Comparison of ENCODE assay signal across 17 mouse cellular contexts in the genomic region with DNA sequence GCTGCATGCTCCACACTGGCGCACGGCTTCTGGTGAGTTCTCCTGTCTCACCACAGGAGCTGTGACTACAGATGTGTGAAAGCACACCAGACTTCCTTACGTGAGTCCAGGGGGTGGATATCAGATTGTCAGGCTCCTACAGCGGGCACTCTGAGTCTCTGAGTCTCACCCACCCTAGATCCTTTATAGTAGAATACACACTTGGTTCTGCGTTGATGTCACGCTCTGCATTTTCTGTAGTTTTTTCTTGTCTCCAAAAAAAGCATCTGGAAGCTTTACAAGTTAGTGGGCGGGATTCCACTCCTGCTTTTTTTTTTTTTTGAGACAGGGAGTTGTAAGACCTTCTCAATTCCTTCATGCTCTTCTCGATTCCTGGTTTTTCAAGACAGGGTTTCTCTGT.
"Had no signal": no experiment of that assay in that cellular context is flagged by ENCODE, and none has a peak within 500 bp of the region (broad histone marks: within the 10 kb centered on the region; RNA-seq: fewer than 3 reads in every experiment).

No protein-coding gene starts in this region.

- ATAC-seq: liver, embryonic 12.5 days; liver, postnatal 0 days; lung, postnatal 0 days; midbrain, embryonic 13.5 days; midbrain, embryonic 15.5 days; midbrain, embryonic 16.5 days had no signal

- DNase-seq: left cerebral cortex, postnatal 4 days; liver; liver, embryonic 13.5 days; liver, postnatal 0 days; lung, adult 18-20 months; lung, adult 2 months; lung, embryonic 14.5 days; lung, postnatal 10 days; lung, postnatal 14 days; lung, postnatal 36 days; lung, postnatal 4 days; midbrain, embryonic 14.5 days had no signal
